Mouse (Mus musculus) left cerebral cortex, adult 9 months (tissue): ENCODE results near the gene Gm5662.
"Not testable (repeated sequence)": the region's sequence is repeated elsewhere in the genome, so short reads cannot be mapped to it uniquely, and the experiment has no call there.

Source experiments
- DNase-seq, 2 experiments: peaks; one replicate each; pipeline ENCODE4 v3.0.0; 2022; ENCODE audit warnings: low spot score in 2 of 2

Gene Gm5662

GRCm38 (mm10) chr12:88274400-88274799, at the start of gene Gm5662:
Gm5662 (minus strand) TSS chr12:88274500.
- not testable (repeated sequence) for DNase-seq

GRCm38 (mm10) chr12:88323926-88324325, 49.6 kb upstream of the Gm5662 start, which contains the start of gene Gm5039:
Gm5039 (minus strand) TSS chr12:88324026.
- DNase-seq, result not testable (repeated sequence)

- no peak for DNase-seq
Measured at GRCm38 (mm10) chr12:88314556-88314955, 40.3 kb upstream of the Gm5662 start.

GRCm38 (mm10) chr12:88297171-88297570, 22.9 kb upstream of the Gm5662 start:
- not testable (repeated sequence) for DNase-seq

- not testable (repeated sequence) for DNase-seq
Measured at GRCm38 (mm10) chr12:88293082-88293481, 18.8 kb upstream of the Gm5662 start.

GRCm38 (mm10) chr12:88285224-88285623, 10.9 kb upstream of the Gm5662 start:
- not testable (repeated sequence) for DNase-seq

- no peak for DNase-seq
Measured at GRCm38 (mm10) chr12:88257241-88257640, 17.1 kb downstream of the Gm5662 start.

- not testable (repeated sequence) for DNase-seq
Measured at GRCm38 (mm10) chr12:88255917-88256316, 18.4 kb downstream of the Gm5662 start.

GRCm38 (mm10) chr12:88250000-88250399, 24.3 kb downstream of the Gm5662 start, which contains the start of gene Gm8332:
Gm8332 (minus strand) TSS chr12:88250100.
- not testable (repeated sequence) for DNase-seq

- not testable (repeated sequence) for DNase-seq
Measured at GRCm38 (mm10) chr12:88245786-88246185, 28.5 kb downstream of the Gm5662 start.

GRCm38 (mm10) chr12:88242940-88243339, 31.4 kb downstream of the Gm5662 start:
- DNase-seq, result not testable (repeated sequence)
